Mouse (Mus musculus) bone marrow macrophage, adult 2 months (primary cell): ENCODE measurements around the gene Mxra7.

Source experiments
- CTCF ChIP-seq: IDR thresholded peaks from 2 replicates; pipeline ENCODE4 v1.5.1; 2012; ENCODE audit warnings: low read depth, mild to moderate bottlenecking, low read length, moderate library complexity
- POLR2A ChIP-seq: IDR thresholded peaks from 2 replicates; pipeline ENCODE4 v1.6.1; 2012; ENCODE audit warnings: mild to moderate bottlenecking, low read depth, low read length, borderline replicate concordance

- TF ChIP-seq POLR2A (no peak), CTCF (no peak)
Observed at GRCm38 (mm10) chr11:116808811-116809395, 18.9 kb downstream of the Mxra7 start.
